Mouse (Mus musculus): ENCODE data around the gene Ccrl2. TPM values are rescaled to one million over a fixed set of nuclear protein-coding genes. Genes with fewer than 3 reads are reported as not detected.

Ccrl2 gene
- polyA plus RNA-seq, 1 experiment from 2014 or later: 5.2 TPM

DNA sequence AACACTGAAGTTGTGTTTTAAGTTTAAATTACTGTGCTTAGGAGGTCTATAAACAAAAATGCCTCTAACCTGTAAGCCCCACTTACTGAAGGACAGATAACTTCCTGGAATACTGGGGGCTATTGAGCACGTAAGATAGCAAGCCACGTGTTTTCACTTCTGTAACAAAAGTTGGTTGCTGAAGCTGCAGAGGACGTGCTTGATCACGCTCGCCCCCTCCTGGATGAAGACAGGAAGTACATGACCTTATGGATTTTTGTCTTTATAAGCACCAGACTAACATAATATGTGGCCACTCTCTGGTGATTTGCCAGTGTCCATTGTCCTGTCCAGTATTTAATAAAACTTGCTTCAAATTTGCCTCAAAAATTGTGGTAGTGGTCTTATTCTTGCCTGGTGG lies 20.4 kb upstream of the Ccrl2 start:
- H3K4me2 ChIP-seq: no peak overlapping the region
- H3K9me3 ChIP-seq (ENCODE audit: control insufficient read depth, low read length): peaks cover 3% of the 10 kb centered on the region; the same call in 1 of the 2 replicates
- H3K27me3 ChIP-seq (replicated peaks; ENCODE audit: control insufficient read depth, insufficient read depth, low read length): no peaks in the 10 kb centered on the region
- DNase-seq (ENCODE audit: low spot score) (peak; percentile 31), ATAC-seq (replicated peaks; ENCODE audit: low FRiP score) (no peak)
- 0 out of 2 replicates have a peak, but pooled peaks cover 5% of the 10 kb centered on the region for H3K4me1 ChIP-seq (replicated peaks; ENCODE audit: control insufficient read depth, insufficient read depth, low read length)
- WGBS: 61% methylated on average over 5 of the region's 5 CpGs
- no peak overlapping the region for H3K4me3 ChIP-seq (ENCODE audit: low read depth, low read length)
- no peaks in the 10 kb centered on the region for H3K36me3 ChIP-seq (ENCODE audit: control insufficient read depth, insufficient read depth, low read length)
- H3K9ac ChIP-seq (ENCODE audit: low read depth, low read length): no peak overlapping the region
- H3K27ac ChIP-seq (ENCODE audit: low read depth, low read length): no peak overlapping the region

DNA sequence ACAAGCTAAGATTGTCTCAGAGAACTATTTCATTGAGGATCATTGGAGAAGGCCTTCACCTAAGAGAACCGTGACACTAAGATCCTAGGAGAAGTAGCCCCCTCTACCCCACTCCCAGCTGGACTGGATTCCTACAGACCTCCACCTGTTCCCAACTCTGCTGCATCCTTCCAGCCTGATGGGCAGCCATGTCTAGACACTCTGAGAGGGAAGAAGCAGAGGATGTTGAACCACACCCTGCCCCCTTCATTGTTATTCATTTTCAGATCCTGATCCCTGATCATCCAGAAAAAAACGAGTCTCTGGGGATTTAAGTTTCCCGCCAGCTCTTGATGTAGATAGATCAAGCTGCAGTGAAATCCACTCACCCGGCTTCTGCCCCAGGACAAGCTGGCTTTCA lies 15.7 kb upstream of the Ccrl2 start:
- H3K36me3 ChIP-seq (ENCODE audit: control insufficient read depth, insufficient read depth, low read length): no peaks in the 10 kb centered on the region
- peaks cover 3% of the 10 kb centered on the region; the same call in 1 of the 2 replicates for H3K9me3 ChIP-seq (ENCODE audit: control insufficient read depth, low read length)
- WGBS: 78% methylated on average over 4 of the region's 4 CpGs
- DNase-seq (ENCODE audit: low spot score): peak; percentile 15
- H3K27ac ChIP-seq (ENCODE audit: low read depth, low read length): no peak overlapping the region
- no peaks in the 10 kb centered on the region for H3K4me1 ChIP-seq (replicated peaks; ENCODE audit: control insufficient read depth, insufficient read depth, low read length)
- H3K4me2 ChIP-seq: no peak overlapping the region
- H3K9ac ChIP-seq (ENCODE audit: low read depth, low read length): no peak overlapping the region
- ATAC-seq (replicated peaks; ENCODE audit: low FRiP score): no peak
- no peaks in the 10 kb centered on the region for H3K27me3 ChIP-seq (replicated peaks; ENCODE audit: control insufficient read depth, insufficient read depth, low read length)
- no peak overlapping the region for H3K4me3 ChIP-seq (ENCODE audit: low read depth, low read length)

DNA sequence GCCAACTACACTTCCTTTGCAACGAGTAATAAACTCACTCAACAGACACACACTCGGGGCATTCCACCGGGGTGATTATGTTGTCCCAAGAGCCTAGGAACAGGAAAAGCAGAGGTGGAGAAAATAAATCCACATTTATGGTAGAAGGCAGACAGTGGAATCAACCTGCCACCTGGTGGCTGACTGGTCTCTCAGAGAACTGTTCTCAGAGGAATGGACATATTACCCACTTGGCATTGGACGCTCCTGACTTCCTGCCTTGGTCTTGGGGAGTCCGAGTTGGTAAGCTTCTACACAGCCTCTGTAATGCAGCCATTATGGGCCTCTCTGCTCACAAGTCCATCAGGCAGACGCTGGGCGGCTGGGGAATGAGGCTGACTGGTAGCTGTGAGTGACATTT lies 14.9 kb upstream of the Ccrl2 start:
- H3K4me3 ChIP-seq (ENCODE audit: low read depth, low read length): no peak overlapping the region
- no peak overlapping the region for H3K27ac ChIP-seq (ENCODE audit: low read depth, low read length)
- no peaks in the 10 kb centered on the region for H3K9me3 ChIP-seq (ENCODE audit: control insufficient read depth, low read length)
- no peaks in the 10 kb centered on the region for H3K4me1 ChIP-seq (replicated peaks; ENCODE audit: control insufficient read depth, insufficient read depth, low read length)
- no peaks in the 10 kb centered on the region for H3K36me3 ChIP-seq (ENCODE audit: control insufficient read depth, insufficient read depth, low read length)
- no peak overlapping the region for H3K9ac ChIP-seq (ENCODE audit: low read depth, low read length)
- no peak overlapping the region for H3K4me2 ChIP-seq
- ATAC-seq (replicated peaks; ENCODE audit: low FRiP score): no peak; the same call in 1 of the 2 replicates
- 54% methylated on average over 7 of the region's 7 CpGs for WGBS
- peak; percentile 33 for DNase-seq (ENCODE audit: low spot score)
- no peaks in the 10 kb centered on the region for H3K27me3 ChIP-seq (replicated peaks; ENCODE audit: control insufficient read depth, insufficient read depth, low read length)

DNA sequence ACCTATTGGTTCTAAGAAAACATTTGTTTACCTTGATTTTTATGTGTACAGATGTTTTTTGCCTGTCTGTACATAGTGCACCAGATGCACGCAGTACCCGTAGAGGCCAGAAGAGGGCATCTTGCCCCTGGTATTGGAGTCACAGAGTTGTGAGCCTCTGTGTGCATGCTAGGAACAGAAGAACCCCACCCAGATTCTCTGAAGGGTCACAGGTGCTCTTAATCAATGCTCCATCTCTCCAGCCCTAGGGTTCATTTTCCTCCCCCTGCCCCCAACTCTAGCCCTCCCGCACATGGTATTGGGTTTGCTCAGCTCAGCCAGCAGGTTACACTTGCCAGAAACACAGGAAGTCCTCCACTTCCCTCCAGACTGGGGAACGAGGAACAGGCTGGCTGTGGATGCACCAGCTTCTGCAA lies 13.2 kb upstream of the Ccrl2 start:
- Histone ChIP-seq H3K27me3 (replicated peaks; ENCODE audit: control insufficient read depth, insufficient read depth, low read length) (no peaks in the 10 kb centered on the region), H3K36me3 (ENCODE audit: control insufficient read depth, insufficient read depth, low read length) (no peaks in the 10 kb centered on the region), H3K27ac (ENCODE audit: low read depth, low read length) (no peak overlapping the region), H3K4me2 (no peak overlapping the region), H3K9me3 (ENCODE audit: control insufficient read depth, low read length) (no peaks in the 10 kb centered on the region), H3K9ac (ENCODE audit: low read depth, low read length) (no peak overlapping the region), H3K4me3 (ENCODE audit: low read depth, low read length) (no peak overlapping the region), H3K4me1 (replicated peaks; ENCODE audit: control insufficient read depth, insufficient read depth, low read length) (no peaks in the 10 kb centered on the region)
- 24% methylated on average over 4 of the region's 4 CpGs for WGBS
- DNase-seq (ENCODE audit: low spot score): peak; percentile 49
- ATAC-seq (replicated peaks; ENCODE audit: low FRiP score): peak; percentile 73

DNA sequence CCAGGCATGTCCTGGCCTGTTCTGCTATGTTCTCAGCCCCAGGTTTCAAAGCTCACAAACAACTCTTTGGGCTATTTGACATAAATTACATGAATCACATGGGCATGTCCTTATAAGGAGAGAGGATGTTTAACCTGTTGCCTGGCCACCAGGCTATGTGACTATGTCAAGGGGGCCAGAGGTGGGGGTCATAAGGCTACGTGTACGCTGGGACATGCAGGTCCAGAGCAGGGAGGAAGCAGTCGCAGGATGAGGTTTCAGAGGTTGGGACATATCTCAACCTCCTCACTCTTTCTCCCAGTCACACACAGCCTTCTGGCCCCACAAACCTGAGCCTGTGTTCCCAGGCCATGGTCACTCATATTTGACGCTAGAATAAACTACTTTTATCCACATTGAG lies 9.7 kb upstream of the Ccrl2 start:
- Histone ChIP-seq H3K4me3 (ENCODE audit: low read depth, low read length) (no peak overlapping the region), H3K27me3 (replicated peaks; ENCODE audit: control insufficient read depth, insufficient read depth, low read length) (no peaks in the 10 kb centered on the region), H3K9me3 (ENCODE audit: control insufficient read depth, low read length) (no peaks in the 10 kb centered on the region), H3K27ac (ENCODE audit: low read depth, low read length) (no peak overlapping the region), H3K36me3 (ENCODE audit: control insufficient read depth, insufficient read depth, low read length) (no peaks in the 10 kb centered on the region), H3K4me2 (no peak overlapping the region), H3K9ac (ENCODE audit: low read depth, low read length) (no peak overlapping the region), H3K4me1 (replicated peaks; ENCODE audit: control insufficient read depth, insufficient read depth, low read length) (no peaks in the 10 kb centered on the region)
- WGBS: 78% methylated on average over 4 of the region's 4 CpGs
- DNase-seq (ENCODE audit: low spot score): no peak
- no peak for ATAC-seq (replicated peaks; ENCODE audit: low FRiP score)

DNA sequence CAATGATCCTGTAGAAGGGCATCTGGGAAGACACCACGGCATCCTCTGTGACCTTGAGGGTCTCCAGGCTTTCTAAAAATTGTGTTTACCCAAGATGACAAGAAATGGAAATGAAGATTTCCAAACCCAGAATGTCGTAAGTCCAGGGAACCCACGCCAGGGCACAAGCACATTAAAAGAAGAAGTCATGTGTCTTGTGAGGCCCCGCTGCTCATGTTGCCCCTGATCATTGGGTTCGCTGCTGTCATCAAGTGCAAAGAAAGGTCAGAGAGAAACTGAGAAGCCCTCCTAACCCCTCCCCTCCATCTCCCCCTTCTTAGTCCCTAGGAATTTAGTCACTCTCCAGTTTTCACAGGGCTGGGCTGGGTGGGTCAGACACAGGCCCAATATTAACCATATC lies 5.5 kb upstream of the Ccrl2 start:
- Histone ChIP-seq H3K4me1 (replicated peaks; ENCODE audit: control insufficient read depth, insufficient read depth, low read length) (peaks cover 14% of the 10 kb centered on the region), H3K9me3 (ENCODE audit: control insufficient read depth, low read length) (no peaks in the 10 kb centered on the region), H3K36me3 (ENCODE audit: control insufficient read depth, insufficient read depth, low read length) (no peaks in the 10 kb centered on the region), H3K27me3 (replicated peaks; ENCODE audit: control insufficient read depth, insufficient read depth, low read length) (no peaks in the 10 kb centered on the region), H3K9ac (ENCODE audit: low read depth, low read length) (no peak overlapping the region), H3K4me2 (no peak overlapping the region), H3K4me3 (ENCODE audit: low read depth, low read length) (no peak overlapping the region), H3K27ac (ENCODE audit: low read depth, low read length) (no peak overlapping the region)
- ATAC-seq (replicated peaks; ENCODE audit: low FRiP score): no peak
- WGBS: 73% methylated on average over 5 of the region's 5 CpGs
- no peak for DNase-seq (ENCODE audit: low spot score)

DNA sequence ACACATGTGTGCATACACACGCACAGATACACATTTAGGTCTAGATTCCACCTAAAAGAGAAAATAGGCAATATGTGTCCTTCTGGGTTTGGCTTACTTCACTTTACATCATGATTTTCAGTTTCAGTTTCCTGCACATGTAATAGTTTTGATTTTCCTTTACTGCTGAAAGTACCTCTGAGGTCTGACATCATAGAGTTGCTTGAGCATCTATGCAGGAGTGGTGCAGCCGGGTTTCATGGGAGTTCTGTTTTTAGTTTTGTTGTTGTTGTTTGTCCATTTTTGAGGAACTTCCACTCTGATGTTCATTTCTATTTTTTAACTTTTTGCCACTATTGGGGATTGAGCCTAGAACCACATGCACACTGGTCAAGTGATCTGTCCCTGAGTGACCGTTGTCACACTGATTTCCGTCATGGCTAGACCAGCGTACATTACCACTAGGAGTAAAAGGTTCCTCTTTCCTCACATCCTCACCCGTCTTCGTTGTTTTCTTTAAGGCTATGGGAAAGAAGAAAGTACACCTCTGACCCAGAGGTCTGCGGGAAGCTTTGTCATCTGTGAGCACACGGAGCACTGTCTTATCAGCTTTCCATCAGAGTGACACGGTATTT lies 1.7 kb upstream of the Ccrl2 start:
- WGBS: 44% methylated on average over 10 of the region's 10 CpGs
- Histone ChIP-seq H3K36me3 (ENCODE audit: control insufficient read depth, insufficient read depth, low read length) (no peaks in the 10 kb centered on the region), H3K4me1 (replicated peaks; ENCODE audit: control insufficient read depth, insufficient read depth, low read length) (peaks cover 35% of the 10 kb centered on the region), H3K27me3 (replicated peaks; ENCODE audit: control insufficient read depth, insufficient read depth, low read length) (no peaks in the 10 kb centered on the region), H3K9ac (ENCODE audit: low read depth, low read length) (no peak overlapping the region), H3K27ac (ENCODE audit: low read depth, low read length) (no peak overlapping the region), H3K9me3 (ENCODE audit: control insufficient read depth, low read length) (no peaks in the 10 kb centered on the region), H3K4me3 (ENCODE audit: low read depth, low read length) (no peak overlapping the region), H3K4me2 (no peak overlapping the region)
- DNase-seq (ENCODE audit: low spot score) (no peak), ATAC-seq (replicated peaks; ENCODE audit: low FRiP score) (no peak)

DNA sequence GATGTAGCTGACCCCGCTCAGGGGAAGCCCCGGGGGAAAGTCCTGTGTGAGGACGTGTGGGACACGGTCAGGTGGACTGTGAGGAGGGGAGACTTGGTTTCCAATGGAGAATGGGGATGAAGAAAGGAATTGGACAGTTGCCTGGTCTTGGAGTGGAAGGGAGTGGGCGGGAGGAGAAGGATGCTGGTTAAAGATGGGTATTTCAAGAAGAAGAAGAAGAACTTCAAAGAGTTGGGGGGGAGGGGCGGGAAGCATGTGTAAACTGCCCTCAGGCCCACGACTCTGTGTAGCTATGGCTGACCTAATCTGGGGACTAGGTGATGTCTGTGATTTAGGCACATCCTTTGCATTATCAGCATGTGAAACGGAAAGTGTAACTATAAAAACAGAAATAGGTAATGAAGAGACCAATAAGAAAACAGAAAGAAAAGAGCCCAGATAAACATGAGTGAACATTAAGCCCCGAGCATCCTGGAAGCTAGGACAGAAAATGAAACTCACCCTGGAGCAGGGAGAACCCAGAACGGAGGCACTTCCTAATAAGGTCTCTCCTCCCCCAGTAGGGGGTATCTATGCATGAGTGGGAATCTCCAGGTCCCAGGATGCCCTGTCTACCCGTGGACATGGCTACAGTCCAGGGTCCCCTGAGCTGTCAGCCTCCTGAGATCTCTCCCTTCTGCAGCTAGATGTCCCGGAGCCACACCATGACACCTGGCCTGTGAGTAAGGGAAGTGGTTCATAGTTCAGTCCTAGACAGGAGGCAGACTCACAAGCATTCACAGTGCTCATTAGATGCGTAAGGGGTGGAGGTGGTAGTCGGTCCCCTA lies 438 bp upstream of the Ccrl2 start:
- H3K9ac ChIP-seq (ENCODE audit: low read depth, low read length): peak overlapping the region; percentile 74
- H3K4me1 ChIP-seq (replicated peaks; ENCODE audit: control insufficient read depth, insufficient read depth, low read length): peaks cover 35% of the 10 kb centered on the region
- H3K9me3 ChIP-seq (ENCODE audit: control insufficient read depth, low read length): no peaks in the 10 kb centered on the region
- H3K4me3 ChIP-seq (ENCODE audit: low read depth, low read length): peak overlapping the region; percentile 66
- no peak for DNase-seq (ENCODE audit: low spot score)
- ATAC-seq (replicated peaks; ENCODE audit: low FRiP score): no peak; the same call in 1 of the 2 replicates
- peak overlapping the region; percentile 95 for H3K27ac ChIP-seq (ENCODE audit: low read depth, low read length)
- no peaks in the 10 kb centered on the region for H3K27me3 ChIP-seq (replicated peaks; ENCODE audit: control insufficient read depth, insufficient read depth, low read length)
- H3K4me2 ChIP-seq: peak overlapping the region; percentile 89
- H3K36me3 ChIP-seq (ENCODE audit: control insufficient read depth, insufficient read depth, low read length): no peaks in the 10 kb centered on the region
- 47% methylated on average over 14 of the region's 14 CpGs for WGBS

DNA sequence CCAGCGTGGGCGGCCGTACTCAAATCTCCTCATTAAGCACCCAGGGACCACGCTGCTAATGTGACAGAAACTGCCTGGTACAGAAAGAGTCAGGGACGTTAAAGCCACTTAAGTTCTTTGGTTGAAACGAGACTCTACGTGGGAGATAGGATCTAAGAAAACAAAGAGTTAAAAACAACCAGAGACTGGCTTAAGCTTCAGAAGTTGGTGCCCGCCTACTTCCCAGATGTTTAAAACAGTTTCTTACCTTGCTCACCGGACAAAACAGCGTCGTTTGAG lies 861 bp downstream of the Ccrl2 start:
- Histone ChIP-seq H3K4me1 (replicated peaks; ENCODE audit: control insufficient read depth, insufficient read depth, low read length) (peaks cover 35% of the 10 kb centered on the region), H3K27ac (ENCODE audit: low read depth, low read length) (peak overlapping the region; percentile 95), H3K4me2 (peak overlapping the region; percentile 89), H3K4me3 (ENCODE audit: low read depth, low read length) (peak overlapping the region; percentile 66), H3K9ac (ENCODE audit: low read depth, low read length) (peak overlapping the region; percentile 74), H3K27me3 (replicated peaks; ENCODE audit: control insufficient read depth, insufficient read depth, low read length) (no peaks in the 10 kb centered on the region), H3K9me3 (ENCODE audit: control insufficient read depth, low read length) (no peaks in the 10 kb centered on the region), H3K36me3 (ENCODE audit: control insufficient read depth, insufficient read depth, low read length) (no peaks in the 10 kb centered on the region)
- ATAC-seq (replicated peaks; ENCODE audit: low FRiP score): no peak
- WGBS: 2% methylated on average over 11 of the region's 11 CpGs
- no peak for DNase-seq (ENCODE audit: low spot score)
